Mouse (Mus musculus) heart, embryonic 15.5 days (tissue): ENCODE data around the gene Gpr39. TPM values are rescaled to one million over a fixed set of nuclear protein-coding genes. Genes with fewer than 3 reads are reported as not detected.

Experiments used
- ATAC-seq: fragments of 200-750 bp; cut with Nextera tagmentation; replicated peaks from 2 replicates; pipeline ENCODE4 v1.8.0; 2017; ENCODE audit warnings: low read depth, moderate TSS enrichment; ENCODE audit not compliant: insufficient number of reproducible peaks, insufficient read depth, low FRiP score
- H3K27ac ChIP-seq: fragments of 300-500 bp; sonication (generic); 2 replicates; pipeline ENCODE4 v1.5.1; 2015; ENCODE audit warnings: mild to moderate bottlenecking, inconsistent platforms
- H3K27me3 ChIP-seq: fragments of 300-500 bp; sonication (generic); 2 replicates; pipeline ENCODE4 v1.6.1; 2015; ENCODE audit warnings: inconsistent platforms
- H3K36me3 ChIP-seq: fragments of 300-500 bp; sonication (generic); 2 replicates; pipeline ENCODE4 v1.6.1; 2015; ENCODE audit warnings: mild to moderate bottlenecking, inconsistent platforms
- H3K4me1 ChIP-seq: fragments of 300-500 bp; sonication (generic); replicated peaks from 2 replicates; pipeline ENCODE4 v1.6.1; 2015; ENCODE audit warnings: inconsistent platforms
- H3K4me2 ChIP-seq: fragments of 300-500 bp; sonication (generic); 2 replicates; pipeline ENCODE4 v1.6.1; 2015; ENCODE audit warnings: inconsistent platforms, mild to moderate bottlenecking, moderate library complexity
- H3K4me3 ChIP-seq: fragments of 300-500 bp; sonication (generic); 2 replicates; pipeline ENCODE4 v1.5.1; 2015; ENCODE audit warnings: mild to moderate bottlenecking, inconsistent platforms
- H3K9ac ChIP-seq: fragments of 300-500 bp; sonication (generic); 2 replicates; pipeline ENCODE4 v1.6.1; 2015; ENCODE audit warnings: mild to moderate bottlenecking, inconsistent platforms
- H3K9me3 ChIP-seq: fragments of 300-500 bp; sonication (generic); replicated peaks from 2 replicates; pipeline ENCODE4 v1.6.1; 2016; ENCODE audit warnings: inconsistent platforms
- WGBS: fragments of 180-500 bp; shearing (Covaris S2); methylation state at CpG from one replicate; pipeline ENCODE4 v1.1.7; 2015; ENCODE audit warnings: mixed read lengths; 5-methylcytosine and 5-hydroxymethylcytosine counted together
- polyA plus RNA-seq: library from polyadenylated mRNA; unstranded; fragments of >200 nt; fragmentation: Nextera tagmentation; extraction: Ambion mirVana; gene quantifications from 2 replicates; pipeline ENCODE4 v1.2.1, GENCODE M21; 2015

Gpr39 gene
- polyA plus RNA-seq, 1 experiment from 2014 or later, result 0.69 TPM

- Histone ChIP-seq H3K4me2 (no peak overlapping the region), H3K27ac (no peak overlapping the region), H3K9me3 (no peaks in the 10 kb centered on the region), H3K27me3 (no peaks in the 10 kb centered on the region), H3K9ac (no peak overlapping the region), H3K4me1 (no peaks in the 10 kb centered on the region), H3K36me3 (no peaks in the 10 kb centered on the region), H3K4me3 (no peak overlapping the region)
- WGBS, result 67% methylated on average over 9 of the region's 9 CpGs
- no peak for ATAC-seq
These were observed 136.5 kb downstream of the Gpr39 start for GRCm38 (mm10) chr1:125813141-125813782.

- no peaks in the 10 kb centered on the region for H3K27me3 ChIP-seq
- no peak overlapping the region for H3K9ac ChIP-seq
- no peak overlapping the region for H3K4me2 ChIP-seq
- H3K36me3 ChIP-seq, result no peaks in the 10 kb centered on the region
- H3K27ac ChIP-seq, result no peak overlapping the region
- no peak for ATAC-seq
- H3K4me1 ChIP-seq, result no peaks in the 10 kb centered on the region
- H3K9me3 ChIP-seq, result no peaks in the 10 kb centered on the region
- H3K4me3 ChIP-seq, result no peak overlapping the region
- WGBS, result 83% methylated on average over 7 of the region's 7 CpGs
These were observed 144.3 kb downstream of the Gpr39 start for GRCm38 (mm10) chr1:125821101-125821500.

- WGBS, result 82% methylated on average over 4 of the region's 4 CpGs
These were observed 146.8 kb downstream of the Gpr39 start for GRCm38 (mm10) chr1:125823611-125824010.

GRCm38 (mm10) chr1:125837507-125837906 is 160.7 kb downstream of the Gpr39 start:
- H3K4me2 ChIP-seq, result no peak overlapping the region
- H3K27ac ChIP-seq, result no peak overlapping the region
- no peaks in the 10 kb centered on the region for H3K9me3 ChIP-seq
- no peak for ATAC-seq
- no peaks in the 10 kb centered on the region for H3K4me1 ChIP-seq
- 49% methylated on average over 1 of the region's 1 CpGs for WGBS
- H3K27me3 ChIP-seq, result no peaks in the 10 kb centered on the region
- no peak overlapping the region for H3K4me3 ChIP-seq
- H3K9ac ChIP-seq, result no peak overlapping the region
- no peaks in the 10 kb centered on the region for H3K36me3 ChIP-seq

More at GRCm38 (mm10) chr1:125823611-125824010, 146.8 kb downstream of the Gpr39 start:
- Histone ChIP-seq H3K9me3 (no peaks in the 10 kb centered on the region), H3K9ac (no peak overlapping the region), H3K27me3 (no peaks in the 10 kb centered on the region), H3K4me3 (no peak overlapping the region), H3K4me1 (no peaks in the 10 kb centered on the region), H3K27ac (no peak overlapping the region), H3K4me2 (no peak overlapping the region), H3K36me3 (no peaks in the 10 kb centered on the region)
- no peak for ATAC-seq

DNA sequence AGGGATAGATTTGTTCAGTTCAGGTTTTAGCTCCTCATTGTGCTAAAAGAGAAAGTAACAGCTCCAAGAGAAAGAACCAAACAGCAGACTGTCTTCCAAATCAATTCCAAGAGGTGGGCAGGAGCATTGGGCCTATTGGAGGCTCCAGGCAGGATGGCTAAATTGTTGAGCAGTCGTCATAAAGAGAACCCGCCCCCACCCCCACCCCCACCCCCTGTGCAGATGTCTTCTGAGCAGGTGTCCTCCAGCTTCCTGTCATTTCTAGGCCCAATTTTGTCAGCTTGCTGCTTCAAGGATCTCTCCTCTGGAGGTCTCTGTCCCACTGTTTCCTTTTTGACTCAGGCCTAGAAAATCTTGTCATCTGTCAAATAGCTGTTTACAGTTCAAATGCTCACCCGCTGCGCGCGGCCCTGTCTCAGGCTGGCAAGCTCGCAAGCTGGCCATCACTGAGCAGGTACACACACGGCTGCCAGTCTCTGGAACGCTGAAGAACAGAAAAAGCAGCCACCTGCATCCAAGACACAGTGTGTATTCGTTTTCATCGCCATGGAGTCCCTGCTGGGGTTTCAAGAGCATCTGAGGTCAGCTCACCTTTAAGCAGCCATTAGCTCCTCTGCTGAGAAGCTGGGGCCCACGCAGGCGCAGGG is 163.1 kb downstream of the Gpr39 start:
- Histone ChIP-seq H3K27me3 (no peaks in the 10 kb centered on the region), H3K36me3 (no peaks in the 10 kb centered on the region), H3K27ac (no peak overlapping the region), H3K4me1 (no peaks in the 10 kb centered on the region), H3K4me3 (no peak overlapping the region), H3K9ac (no peak overlapping the region), H3K4me2 (no peak overlapping the region), H3K9me3 (no peaks in the 10 kb centered on the region)
- ATAC-seq, result no peak
- WGBS, result 61% methylated on average over 13 of the region's 13 CpGs

DNA sequence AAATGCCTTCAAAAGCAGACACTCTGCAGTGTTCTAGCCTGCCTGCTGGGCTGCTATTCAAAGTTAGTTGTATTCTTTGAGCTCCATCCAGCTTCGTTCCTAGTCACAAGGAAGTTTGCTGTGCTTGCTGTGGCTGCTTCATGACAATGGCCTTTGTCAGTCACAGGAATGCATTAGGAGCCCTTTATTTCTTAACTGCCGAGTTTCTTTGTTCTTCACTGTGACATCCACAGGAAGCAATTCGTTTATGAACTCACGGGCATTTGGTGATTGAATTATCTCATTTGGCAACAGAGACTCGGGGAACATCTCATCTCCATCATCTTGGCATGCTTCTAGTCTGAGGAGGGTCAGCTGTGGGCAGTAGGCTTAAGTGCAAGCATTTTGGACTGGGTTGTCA is 177.9 kb downstream of the Gpr39 start:
- Histone ChIP-seq H3K27ac (no peak overlapping the region), H3K9me3 (no peaks in the 10 kb centered on the region), H3K9ac (no peak overlapping the region), H3K4me2 (no peak overlapping the region), H3K27me3 (no peaks in the 10 kb centered on the region), H3K36me3 (no peaks in the 10 kb centered on the region), H3K4me3 (no peak overlapping the region), H3K4me1 (no peaks in the 10 kb centered on the region)
- WGBS, result 27% methylated on average over 5 of the region's 5 CpGs
- no peak for ATAC-seq

GRCm38 (mm10) chr1:125858631-125859030 is 181.8 kb downstream of the Gpr39 start:
- 72% methylated on average over 5 of the region's 5 CpGs for WGBS
- no peaks in the 10 kb centered on the region for H3K4me1 ChIP-seq
- no peak for ATAC-seq
- H3K9ac ChIP-seq, result no peak overlapping the region
- no peak overlapping the region for H3K4me2 ChIP-seq
- H3K36me3 ChIP-seq, result no peaks in the 10 kb centered on the region
- no peaks in the 10 kb centered on the region for H3K9me3 ChIP-seq
- no peak overlapping the region for H3K4me3 ChIP-seq
- no peaks in the 10 kb centered on the region for H3K27me3 ChIP-seq
- H3K27ac ChIP-seq, result no peak overlapping the region

DNA sequence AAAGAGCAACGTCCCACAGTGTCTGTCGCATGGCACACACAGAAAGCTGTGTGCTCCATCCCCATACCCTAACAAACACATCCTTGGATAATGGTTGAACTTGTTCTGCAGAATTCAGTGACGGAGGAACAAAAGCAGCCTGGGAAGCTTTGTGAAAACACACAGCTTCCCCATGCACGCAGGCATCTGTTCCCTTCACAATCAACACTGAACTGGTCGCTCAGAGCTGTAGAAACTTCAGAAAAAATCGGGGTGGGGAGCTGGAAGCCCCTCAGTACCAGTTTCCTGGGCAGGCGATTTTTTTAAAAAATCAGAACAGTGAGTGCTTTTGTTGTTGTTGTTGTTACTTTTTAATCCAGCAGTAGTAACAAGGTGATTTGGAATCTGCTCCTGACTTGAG is 193.3 kb downstream of the Gpr39 start:
- WGBS, result 49% methylated on average over 7 of the region's 7 CpGs
- no peaks in the 10 kb centered on the region for H3K27me3 ChIP-seq
- H3K9me3 ChIP-seq, result no peaks in the 10 kb centered on the region
- ATAC-seq, result no peak
- no peak overlapping the region for H3K27ac ChIP-seq
- H3K4me2 ChIP-seq, result no peak overlapping the region
- no peaks in the 10 kb centered on the region for H3K36me3 ChIP-seq
- H3K4me3 ChIP-seq, result no peak overlapping the region
- no peaks in the 10 kb centered on the region; the same call in 1 of the 2 replicates for H3K4me1 ChIP-seq
- no peak overlapping the region for H3K9ac ChIP-seq

GRCm38 (mm10) chr1:125893158-125893557 is 216.4 kb downstream of the Gpr39 start:
- no peak overlapping the region for H3K9ac ChIP-seq
- no peaks in the 10 kb centered on the region for H3K9me3 ChIP-seq
- no peaks in the 10 kb centered on the region for H3K4me1 ChIP-seq
- no peak overlapping the region for H3K4me3 ChIP-seq
- no peak overlapping the region for H3K27ac ChIP-seq
- 88% methylated on average over 9 of the region's 9 CpGs for WGBS
- H3K4me2 ChIP-seq, result no peak overlapping the region
- no peak for ATAC-seq
- H3K27me3 ChIP-seq, result no peaks in the 10 kb centered on the region
- no peaks in the 10 kb centered on the region for H3K36me3 ChIP-seq

DNA sequence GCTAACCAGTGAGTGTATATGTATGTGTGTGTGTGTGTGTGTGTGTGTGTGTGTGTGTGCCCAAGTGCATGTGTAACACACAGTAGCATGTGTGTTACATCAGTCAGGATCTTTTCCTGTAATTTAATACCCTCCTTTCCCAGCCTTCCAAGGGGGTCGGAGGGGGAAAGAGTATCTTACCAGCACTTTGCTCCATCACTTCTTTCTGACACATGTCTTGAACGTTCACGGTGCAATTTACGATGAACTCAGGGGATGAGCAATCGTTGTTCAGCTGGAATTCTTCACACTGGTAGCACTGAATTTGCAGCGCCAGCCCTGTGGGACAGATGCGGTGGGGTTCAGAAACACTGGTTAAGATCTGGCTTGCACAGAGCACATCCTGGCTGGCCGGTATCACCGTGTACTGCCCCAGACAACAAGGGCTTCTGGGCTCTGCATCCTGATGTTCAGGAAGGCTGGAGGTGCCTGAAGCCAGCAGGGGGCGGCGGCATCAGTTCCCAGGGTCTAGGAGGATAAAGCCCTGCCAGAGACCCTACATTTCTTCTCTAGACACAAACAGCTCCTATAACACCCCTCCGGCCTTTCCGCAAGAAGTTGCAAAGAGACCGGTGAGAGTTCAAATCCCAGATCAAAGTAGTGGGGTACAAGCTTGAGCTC is 233.5 kb downstream of the Gpr39 start:
- 9% methylated on average over 14 of the region's 14 CpGs for WGBS
- no peak overlapping the region for H3K9ac ChIP-seq
- no peak overlapping the region for H3K27ac ChIP-seq
- ATAC-seq, result no peak
- H3K9me3 ChIP-seq, result no peaks in the 10 kb centered on the region
- no peaks in the 10 kb centered on the region for H3K36me3 ChIP-seq
- H3K4me3 ChIP-seq, result peak overlapping the region; percentile 52
- peaks cover 44% of the 10 kb centered on the region for H3K27me3 ChIP-seq
- peaks cover 22% of the 10 kb centered on the region for H3K4me1 ChIP-seq
- H3K4me2 ChIP-seq, result peak overlapping the region; percentile 95

DNA sequence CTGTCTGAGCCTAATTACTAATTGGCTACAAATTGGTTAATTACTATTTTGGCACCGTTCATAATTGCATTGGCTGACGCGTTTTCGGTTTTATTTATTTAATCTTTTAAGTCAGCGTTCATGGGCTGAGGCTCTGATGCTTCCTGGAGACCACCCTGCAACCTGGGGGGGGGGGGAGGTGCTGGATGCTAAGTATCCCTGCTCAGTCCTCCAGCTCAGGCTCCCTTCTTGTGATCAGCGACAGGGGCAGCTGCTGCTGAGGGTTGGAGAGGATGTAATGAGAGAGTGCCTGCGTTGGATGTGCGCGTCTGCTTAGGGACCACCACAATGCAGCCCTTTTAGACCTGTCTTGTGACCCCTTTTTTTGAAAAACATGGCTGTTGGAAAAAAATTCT is 234.1 kb downstream of the Gpr39 start:
- Histone ChIP-seq H3K27me3 (peaks cover 44% of the 10 kb centered on the region), H3K9ac (0 out of 2 replicates have a peak overlapping the region, but pooled peaks have one; percentile 44)
- 5% methylated on average over 9 of the region's 9 CpGs for WGBS

More for the DNA sequence above, 234.1 kb downstream of the Gpr39 start:
- H3K4me2 ChIP-seq, result peak overlapping the region; percentile 95
- no peaks in the 10 kb centered on the region for H3K9me3 ChIP-seq
- peaks cover 22% of the 10 kb centered on the region for H3K4me1 ChIP-seq
- no peaks in the 10 kb centered on the region for H3K36me3 ChIP-seq
- H3K27ac ChIP-seq, result no peak overlapping the region
- peak overlapping the region; percentile 52 for H3K4me3 ChIP-seq
- no peak for ATAC-seq
